Mouse (Mus musculus) limb, embryonic 14.5 days (tissue): ENCODE measurements at regions not wholly inside any gene's neighbourhood (a gene's known extent, or its start where the extent isn't known, plus 50 kb on each side); places are given as distances from the start of the nearest gene placed in this dataset.

Source experiments
- ATAC-seq: fragments of 200-750 bp; cut with Nextera tagmentation; 2 replicates; pipeline ENCODE4 v1.8.0; 2017; ENCODE audit warnings: low read depth, moderate number of reproducible peaks, moderate TSS enrichment; ENCODE audit not compliant: low FRiP score
- DNase-seq: peaks from one replicate; pipeline ENCODE4 v3.0.0-alpha.2; 2015; ENCODE audit warnings: low spot score
- H3K27ac ChIP-seq: fragments of 300-500 bp; sonication (generic); replicated peaks from 2 replicates; pipeline ENCODE4 v1.5.1; 2014; ENCODE audit warnings: low read depth, mild to moderate bottlenecking, low read length, moderate library complexity, mixed read lengths
- H3K27me3 ChIP-seq: fragments of 300-500 bp; sonication (generic); 2 replicates; pipeline ENCODE4 v1.6.1; 2014; ENCODE audit warnings: low read length, mixed read lengths; ENCODE audit not compliant: control insufficient read depth, insufficient read depth
- H3K36me3 ChIP-seq: fragments of 300-500 bp; sonication (generic); 2 replicates; pipeline ENCODE4 v1.6.1; 2014; ENCODE audit warnings: mild to moderate bottlenecking, low read length, moderate library complexity, mixed read lengths; ENCODE audit not compliant: control insufficient read depth, insufficient read depth
- H3K4me1 ChIP-seq: fragments of 300-500 bp; sonication (generic); 2 replicates; pipeline ENCODE4 v1.6.1; 2014; ENCODE audit warnings: antibody characterized with exemption, low read length, mixed read lengths; ENCODE audit not compliant: control insufficient read depth, insufficient read depth
- H3K4me2 ChIP-seq: fragments of 300-500 bp; sonication (generic); replicated peaks from 2 replicates; pipeline ENCODE4 v1.6.1; 2014; ENCODE audit warnings: low read depth, mild to moderate bottlenecking, low read length, moderate library complexity; ENCODE audit not compliant: severe bottlenecking
- H3K4me3 ChIP-seq: fragments of 300-500 bp; sonication (generic); replicated peaks from 2 replicates; pipeline ENCODE4 v1.5.1; 2014; ENCODE audit warnings: low read length
- H3K9ac ChIP-seq: fragments of 300-500 bp; sonication (generic); 2 replicates; pipeline ENCODE4 v1.6.1; 2014; ENCODE audit warnings: mild to moderate bottlenecking, low read depth, low read length, moderate library complexity; ENCODE audit not compliant: severe bottlenecking
- H3K9me3 ChIP-seq: fragments of 300-500 bp; sonication (generic); 2 replicates; pipeline ENCODE4 v1.6.1; 2016; ENCODE audit warnings: low read length; ENCODE audit not compliant: control insufficient read depth
- POLR2A ChIP-seq: fragments of 200-500 bp; IDR thresholded peaks from 2 replicates; pipeline ENCODE4 v1.8.0; 2012; ENCODE audit warnings: inconsistent platforms, mild to moderate bottlenecking, moderate library complexity, borderline replicate concordance; ENCODE audit not compliant: insufficient read depth, insufficient read length; ENCODE audit errors: extremely low read depth
- WGBS: fragments of 180-500 bp; shearing (Covaris S2); extraction: QIAGEN DNeasy Blood & Tissue Kit; methylation state at CpG from one replicate; pipeline ENCODE4 v1.1.7; 2014; 5-methylcytosine and 5-hydroxymethylcytosine counted together

DNA sequence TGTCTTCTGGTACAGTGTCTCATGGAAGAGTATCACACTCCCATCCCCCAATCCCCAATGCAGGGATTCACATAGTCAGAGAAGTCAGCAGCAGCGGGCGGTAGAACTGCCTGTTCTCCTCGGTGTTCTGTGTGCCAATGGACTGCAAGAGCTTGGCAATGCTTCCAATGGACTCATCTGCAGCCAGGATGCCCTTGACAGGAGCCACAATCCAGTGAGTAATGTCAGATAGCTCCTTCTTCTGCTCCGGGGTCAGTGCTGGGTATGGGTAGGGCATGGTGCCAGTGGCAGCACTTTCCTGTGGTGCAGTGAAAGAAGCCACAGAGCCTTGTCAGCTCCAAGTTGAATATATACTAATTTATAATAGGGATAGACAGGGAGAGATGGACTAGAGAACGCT lies 115.3 kb downstream of the Cenpw start:
- H3K36me3 ChIP-seq, result no peaks in the 10 kb centered on the region
- TF ChIP-seq POLR2A, result no peak
- ATAC-seq, result no peak

DNA sequence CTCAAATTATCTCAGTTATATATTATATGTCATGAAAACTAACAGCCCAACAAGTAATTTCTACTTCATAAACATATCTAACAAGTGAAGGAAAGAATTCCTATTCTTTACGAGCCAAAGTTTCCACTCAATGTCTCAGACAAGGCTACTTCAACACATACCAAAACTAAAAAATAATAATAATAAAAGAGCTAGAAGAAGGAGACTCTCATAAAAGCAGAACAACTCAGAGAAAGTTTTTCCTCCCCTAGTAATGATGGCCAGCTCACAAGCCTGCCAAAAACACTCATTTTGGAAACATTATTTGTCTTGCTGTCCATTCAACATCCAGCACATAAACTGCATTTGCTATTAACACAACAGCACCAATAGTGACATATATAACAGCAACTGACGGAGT lies 133.7 kb downstream of the Cenpw start:
- DNase-seq (peak; percentile 39), ATAC-seq (peak; percentile 44)
- Histone ChIP-seq H3K4me2 (no peak overlapping the region), H3K27ac (no peak overlapping the region), H3K4me3 (no peak overlapping the region), H3K9ac (no peak overlapping the region), H3K9me3 (no peaks in the 10 kb centered on the region), H3K36me3 (no peaks in the 10 kb centered on the region), H3K27me3 (no peaks in the 10 kb centered on the region), H3K4me1 (no peaks in the 10 kb centered on the region)
- 70% methylated on average over 2 of the region's 2 CpGs for WGBS
- TF ChIP-seq POLR2A, result no peak

More for the DNA sequence above, 115.3 kb downstream of the Cenpw start:
- Histone ChIP-seq H3K4me1 (no peaks in the 10 kb centered on the region), H3K27ac (no peak overlapping the region), H3K27me3 (no peaks in the 10 kb centered on the region), H3K9ac (no peak overlapping the region), H3K9me3 (no peaks in the 10 kb centered on the region), H3K4me2 (no peak overlapping the region), H3K4me3 (no peak overlapping the region)
- 87% methylated on average over 5 of the region's 5 CpGs for WGBS
- no peak for DNase-seq

DNA sequence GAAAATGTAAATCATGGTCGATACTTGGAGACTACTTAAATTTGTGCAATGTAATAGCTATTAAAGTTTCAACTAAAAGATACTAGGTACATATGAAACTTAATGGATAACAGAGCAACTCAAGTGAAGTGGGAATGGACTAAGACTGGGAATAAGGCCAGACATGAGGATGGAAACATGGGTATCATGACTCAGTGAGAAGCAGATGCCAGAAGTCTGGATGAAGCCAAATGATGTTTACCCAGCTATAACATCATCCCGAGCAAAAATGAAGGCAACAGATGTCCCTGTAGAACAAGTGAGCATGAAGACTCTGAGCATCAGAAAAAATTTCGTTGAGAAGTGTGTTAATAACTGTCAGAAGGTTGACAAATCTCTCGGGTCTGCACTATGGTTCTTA lies 169.7 kb downstream of the Cenpw start:
- no peaks in the 10 kb centered on the region for H3K36me3 ChIP-seq
- H3K27ac ChIP-seq, result no peak overlapping the region
- no peak for DNase-seq
- ATAC-seq, result no peak
- no peak overlapping the region for H3K9ac ChIP-seq
- no peaks in the 10 kb centered on the region for H3K27me3 ChIP-seq
- no peaks in the 10 kb centered on the region for H3K4me1 ChIP-seq
- TF ChIP-seq POLR2A, result no peak
- H3K4me2 ChIP-seq, result no peak overlapping the region
- H3K4me3 ChIP-seq, result no peak overlapping the region
- no peaks in the 10 kb centered on the region for H3K9me3 ChIP-seq
- 59% methylated on average over 4 of the region's 4 CpGs for WGBS

DNA sequence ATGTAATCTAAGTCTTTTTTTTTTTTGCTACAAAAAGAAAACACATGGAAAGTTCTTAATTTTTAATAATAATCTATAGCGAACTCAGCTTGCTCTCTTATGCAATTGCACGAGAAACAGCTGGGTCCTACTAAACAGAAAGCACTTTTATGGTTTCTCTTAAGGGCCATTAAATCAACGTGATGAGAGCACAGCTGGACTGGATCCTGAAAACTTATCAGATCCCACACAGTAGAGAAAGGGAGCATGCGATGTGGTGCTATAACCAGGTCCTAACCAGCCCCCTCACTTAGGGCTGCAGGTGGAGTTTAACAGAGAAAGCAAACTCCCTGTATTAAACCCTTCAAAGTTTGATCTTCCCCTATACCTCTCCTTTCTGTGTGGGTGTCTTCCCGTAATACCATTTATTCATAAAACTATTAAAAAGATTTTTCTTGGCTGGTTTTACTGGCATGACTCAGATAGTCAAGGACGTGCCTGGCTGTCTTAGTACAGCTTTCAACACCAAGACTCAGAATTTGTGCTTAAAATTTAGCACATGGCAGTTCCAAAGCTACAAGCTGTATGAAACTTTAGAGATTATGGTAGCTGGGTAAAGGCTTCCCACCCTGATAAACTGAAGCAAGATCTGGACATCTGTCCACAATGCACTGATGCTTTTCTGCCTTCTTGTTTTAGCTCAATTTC lies 197.3 kb downstream of the Cenpw start:
- peak; percentile 11 for DNase-seq
- no peak overlapping the region for H3K9ac ChIP-seq
- H3K4me2 ChIP-seq, result no peak overlapping the region
- no peaks in the 10 kb centered on the region for H3K27me3 ChIP-seq
- H3K9me3 ChIP-seq, result no peaks in the 10 kb centered on the region
- WGBS, result 43% methylated on average over 6 of the region's 6 CpGs
- H3K36me3 ChIP-seq, result no peaks in the 10 kb centered on the region
- ATAC-seq, result no peak
- H3K4me3 ChIP-seq, result no peak overlapping the region
- H3K27ac ChIP-seq, result no peak overlapping the region
- no peak for TF ChIP-seq POLR2A
- no peaks in the 10 kb centered on the region for H3K4me1 ChIP-seq

DNA sequence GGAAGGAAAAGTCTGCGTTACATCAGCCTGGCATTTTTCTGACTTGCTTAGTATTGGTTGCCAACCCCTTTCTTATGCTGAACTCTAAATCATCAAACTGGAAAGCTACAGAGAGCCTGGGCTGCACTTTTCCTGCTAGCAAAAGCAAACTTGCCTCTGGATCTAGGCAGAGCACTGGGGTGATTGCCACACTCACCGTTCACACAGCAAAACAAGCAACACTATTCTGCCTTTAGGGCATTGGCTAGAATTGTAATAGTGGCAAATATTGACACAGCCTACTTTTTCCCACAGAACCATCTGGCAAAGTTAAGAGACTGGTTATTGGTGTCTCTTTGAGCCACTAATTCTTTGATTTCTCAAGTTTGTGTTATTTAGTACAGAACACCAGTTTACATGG lies 199.5 kb downstream of the Cenpw start:
- Histone ChIP-seq H3K9ac (no peak overlapping the region), H3K27ac (no peak overlapping the region), H3K9me3 (no peaks in the 10 kb centered on the region), H3K4me1 (no peaks in the 10 kb centered on the region), H3K4me3 (no peak overlapping the region), H3K27me3 (no peaks in the 10 kb centered on the region), H3K4me2 (no peak overlapping the region), H3K36me3 (no peaks in the 10 kb centered on the region)
- no peak for TF ChIP-seq POLR2A
- DNase-seq, result no peak
- 65% methylated on average over 2 of the region's 2 CpGs for WGBS
- no peak for ATAC-seq
